Mouse (Mus musculus): ENCODE data around the gene Mag.
"Not testable (repeated sequence)": the region's sequence is repeated elsewhere in the genome, so short reads cannot be mapped to it uniquely, and the experiment has no call there.

Mag gene

GRCm38 (mm10) chr7:30935422-30936099 lies 20.9 kb upstream of the Mag start:
- not testable (repeated sequence) for DNase-seq

DNA sequence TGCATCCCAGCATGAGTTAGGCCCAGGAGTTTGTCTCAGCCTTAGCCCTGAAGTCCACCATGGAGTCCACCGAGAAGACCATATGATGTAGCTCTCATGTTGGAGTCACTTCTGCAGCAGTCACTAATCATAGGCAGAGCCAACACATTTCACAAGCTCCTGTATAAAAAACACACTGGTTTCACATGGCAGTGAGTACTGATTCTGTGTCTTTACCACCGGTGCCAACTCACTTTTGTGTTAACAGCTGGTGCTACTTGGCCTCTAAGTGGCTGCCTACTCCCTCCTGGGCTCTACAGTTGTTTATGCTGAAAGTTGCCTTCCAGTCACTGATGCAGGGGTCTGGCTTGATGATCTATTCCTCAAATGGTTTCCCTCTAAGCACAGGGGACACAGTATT lies 9.9 kb upstream of the Mag start, which contains the start of gene Hamp2:
Gene Hamp2, minus strand, starts transcription at position 101 of the 400 bp plus-strand sequence.
- not testable (repeated sequence) for DNase-seq

DNA sequence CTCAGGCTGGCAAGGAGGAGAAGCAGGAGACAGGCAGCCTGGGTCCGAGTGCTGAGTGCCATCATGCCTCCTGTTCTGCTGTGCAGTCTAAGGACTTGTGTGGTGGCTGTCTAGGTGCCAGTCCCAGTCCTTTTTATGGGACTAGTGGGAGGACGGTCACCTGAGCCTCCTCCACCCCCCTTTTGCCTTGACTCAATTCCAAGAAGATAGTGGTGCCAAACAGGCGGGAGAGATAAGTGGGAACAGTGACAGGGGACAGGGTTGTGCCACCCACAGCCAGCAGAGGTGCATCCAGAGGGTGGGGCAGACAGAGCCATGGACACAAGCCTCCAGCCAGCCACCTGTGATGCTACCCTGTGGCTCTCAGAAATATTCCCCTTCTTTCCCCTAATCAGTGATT lies 9.4 kb upstream of the Mag start:
- no peak for DNase-seq

DNA sequence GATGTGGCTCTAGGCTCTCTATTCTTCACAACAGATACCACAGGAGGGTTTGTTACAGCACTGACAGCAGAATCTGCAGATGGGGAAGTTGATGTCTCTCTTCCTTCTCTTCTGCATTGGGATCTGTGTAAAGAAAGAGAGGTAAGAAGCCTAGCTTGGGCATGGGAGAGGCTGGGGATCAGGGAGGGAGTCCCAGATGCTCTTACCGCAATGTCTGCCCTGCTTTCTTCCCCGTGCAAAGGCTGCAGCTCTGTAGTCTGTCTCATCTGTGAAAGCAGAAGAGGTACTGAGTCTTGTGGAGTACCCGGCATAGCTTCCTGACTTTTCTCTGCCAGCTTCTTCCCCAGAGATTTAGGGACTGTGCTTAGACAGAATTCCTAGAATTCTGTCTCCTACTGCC lies 7.8 kb upstream of the Mag start:
- not testable (repeated sequence) for DNase-seq

DNA sequence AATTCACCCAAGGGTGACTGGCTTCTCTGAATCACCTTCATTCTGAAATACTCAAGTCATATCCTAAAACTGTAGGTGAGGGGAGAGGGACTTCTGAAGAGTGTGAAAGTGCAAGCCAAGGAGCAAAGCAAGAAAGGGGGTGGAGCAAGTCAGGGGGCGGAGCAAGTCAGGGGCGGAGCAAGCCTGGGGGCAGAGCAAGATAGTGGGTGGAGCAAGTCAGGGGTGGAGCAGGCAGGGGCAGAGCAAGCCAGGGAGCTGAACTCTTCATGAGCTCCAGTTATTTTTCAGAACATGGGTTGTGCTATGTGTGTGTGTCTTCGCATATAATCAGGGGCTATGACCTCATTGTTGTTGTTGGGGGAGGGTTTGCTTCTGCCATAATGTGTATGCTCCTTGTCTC lies 5.5 kb upstream of the Mag start:
- DNase-seq, result no peak

GRCm38 (mm10) chr7:30917219-30917618 lies 2.5 kb upstream of the Mag start:
- no peak for DNase-seq

DNA sequence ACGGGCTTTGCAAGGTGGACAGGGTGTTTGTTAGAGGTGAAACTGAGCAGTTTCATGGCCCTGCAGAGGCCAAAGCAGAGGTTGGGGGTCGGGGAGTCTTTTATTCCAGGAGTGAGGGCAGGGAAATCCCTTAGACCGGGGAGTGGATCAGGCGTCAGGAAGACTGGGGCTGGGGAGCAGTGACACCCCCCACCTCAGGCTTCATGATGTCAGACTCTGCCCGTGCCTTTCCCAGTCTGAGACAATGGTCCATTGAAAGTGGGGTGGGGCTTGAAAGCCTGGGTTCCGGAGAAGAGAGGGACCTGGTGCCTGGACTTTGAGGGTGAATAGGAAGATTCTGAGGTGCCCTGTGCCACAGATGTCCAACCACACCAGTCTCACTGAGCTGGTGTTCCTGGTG lies 2.0 kb upstream of the Mag start:
- no peak for DNase-seq

GRCm38 (mm10) chr7:30909773-30910172 lies 4.9 kb downstream of the Mag start:
- no peak for DNase-seq

DNA sequence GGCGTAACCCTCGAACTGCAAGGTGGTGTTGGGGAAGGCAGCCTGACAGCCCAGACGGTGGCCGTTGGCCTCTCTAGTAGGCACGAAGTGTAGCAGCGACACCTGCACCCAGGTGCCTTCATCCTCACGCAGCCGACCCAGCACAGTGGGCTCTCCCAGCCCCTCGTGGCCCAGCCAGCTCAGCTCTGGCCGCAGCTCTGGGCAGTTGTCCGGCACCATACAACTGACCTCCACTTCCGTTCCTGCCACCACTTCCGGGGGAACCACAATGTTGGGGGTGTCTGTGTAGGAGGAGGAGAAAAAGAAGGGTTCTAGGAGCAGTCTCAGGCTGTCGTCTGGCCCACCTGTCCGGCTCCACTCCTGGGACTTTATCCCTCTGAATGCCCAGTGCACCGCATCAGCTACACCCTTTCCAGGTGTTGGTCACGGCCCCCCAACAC lies 5.7 kb downstream of the Mag start:
- no peak for DNase-seq

DNA sequence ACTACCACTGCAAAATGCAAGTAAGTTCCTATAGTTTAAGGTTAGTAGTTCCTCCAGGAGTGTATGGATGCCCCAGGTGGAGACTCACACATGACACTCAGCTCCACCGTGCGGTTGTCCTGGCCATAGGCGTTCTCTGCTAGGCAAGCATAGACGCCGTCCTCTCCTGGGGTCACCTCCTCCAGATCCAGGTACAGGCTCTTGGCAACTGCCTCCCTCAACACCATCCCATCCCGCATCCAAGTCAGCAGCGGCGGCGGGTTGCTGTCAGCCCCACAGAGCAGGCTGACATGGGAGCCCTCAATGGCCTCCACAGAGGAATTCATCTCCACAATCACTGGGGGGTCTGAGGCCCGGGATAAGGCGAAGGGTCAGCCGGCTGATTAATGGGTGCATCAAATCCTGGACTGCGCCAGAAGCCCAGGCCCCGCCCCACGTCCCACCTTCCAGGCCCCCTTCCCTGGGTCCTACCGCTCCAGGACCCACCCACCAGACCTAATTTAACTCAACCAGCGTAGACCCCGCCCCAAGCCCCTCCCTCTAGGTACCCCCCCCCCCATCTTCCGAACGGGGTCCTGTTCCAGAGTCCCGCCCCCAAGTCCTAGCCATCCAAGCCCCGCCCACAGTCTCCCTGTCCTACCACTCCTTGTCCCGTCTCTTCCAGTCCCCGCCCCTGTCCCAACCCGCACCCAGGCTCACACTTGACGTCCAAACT lies 6.2 kb downstream of the Mag start:
- DNase-seq, result no peak

DNA sequence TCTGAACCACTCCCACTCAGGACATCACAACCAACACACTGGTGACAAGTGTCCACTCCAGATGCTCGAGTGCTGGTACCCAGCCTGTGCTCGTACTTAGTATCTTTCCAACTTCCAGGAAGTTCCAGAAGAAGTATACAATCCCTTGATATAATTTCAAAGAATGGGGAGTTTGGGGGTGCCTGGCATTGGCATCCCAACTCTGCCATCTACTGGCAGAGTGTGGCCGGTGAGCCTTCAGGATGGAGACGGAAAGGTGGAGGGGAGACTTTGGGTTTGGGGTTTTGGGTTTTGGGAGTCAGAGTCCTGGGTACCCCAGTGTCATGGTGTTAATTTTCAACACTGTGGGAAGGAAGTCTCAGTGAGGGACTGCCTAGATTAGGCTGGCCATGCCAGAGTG lies 10.6 kb downstream of the Mag start:
- peak; percentile 46 to 68 for DNase-seq

GRCm38 (mm10) chr7:30895217-30895616 lies 19.5 kb downstream of the Mag start:
- DNase-seq, result no peak

- DNase-seq, result no peak
These were observed 22.2 kb downstream of the Mag start for GRCm38 (mm10) chr7:30892515-30892914.

DNA sequence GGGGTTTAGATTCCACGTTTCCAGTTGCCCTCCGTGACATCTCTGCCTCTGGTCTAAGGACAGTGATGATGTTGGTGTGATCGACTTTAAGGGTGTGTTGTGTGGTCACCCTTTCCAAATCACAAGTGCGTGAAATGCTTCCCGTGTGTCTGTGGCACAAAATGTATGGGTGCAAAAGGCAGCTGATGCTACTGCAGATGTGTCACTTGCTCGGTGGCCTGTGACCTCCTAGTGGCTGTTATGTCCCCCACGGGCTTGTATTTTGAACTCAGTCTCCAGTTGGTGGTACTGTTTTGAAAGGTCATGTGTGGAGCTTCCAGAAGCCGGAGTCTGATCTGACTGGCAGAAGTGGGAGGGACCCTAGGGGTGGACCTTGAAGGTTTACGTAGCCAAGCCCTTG lies 22.9 kb downstream of the Mag start:
- DNase-seq, result no peak

- DNase-seq, result no peak
These were observed 24.0 kb downstream of the Mag start for GRCm38 (mm10) chr7:30890681-30891080.

GRCm38 (mm10) chr7:30888786-30889185 lies 25.9 kb downstream of the Mag start:
- no peak for DNase-seq

DNA sequence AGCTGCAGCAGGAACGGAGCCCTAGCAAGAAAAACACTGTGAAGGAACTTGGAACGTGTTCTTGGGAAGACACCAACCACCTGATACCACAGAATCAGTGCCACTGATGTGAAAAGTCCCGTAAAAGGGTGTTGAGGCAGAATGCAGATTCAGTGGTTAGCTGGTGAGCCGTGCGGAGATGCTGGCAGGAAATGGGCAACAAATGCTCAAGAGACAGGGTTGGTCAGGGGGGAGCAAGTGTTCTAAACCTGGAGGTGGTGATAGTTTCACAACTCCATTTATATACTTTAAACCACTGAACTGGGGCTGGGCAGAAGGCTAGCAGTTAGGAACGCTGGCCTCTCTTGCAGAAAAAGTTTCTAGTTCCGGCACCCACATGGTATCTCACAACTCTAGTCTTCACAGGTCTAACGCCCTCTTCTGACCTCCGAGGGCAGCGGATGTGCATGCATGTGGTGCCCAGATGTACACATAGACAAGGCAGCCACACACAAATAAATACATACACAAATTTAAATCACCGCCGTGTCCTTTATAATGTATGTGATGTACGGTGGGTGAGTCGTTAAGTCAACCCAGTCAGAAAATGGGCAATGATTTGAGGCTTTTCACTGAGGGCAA lies 27.0 kb downstream of the Mag start:
- peak; percentile 57 to 75 for DNase-seq

DNA sequence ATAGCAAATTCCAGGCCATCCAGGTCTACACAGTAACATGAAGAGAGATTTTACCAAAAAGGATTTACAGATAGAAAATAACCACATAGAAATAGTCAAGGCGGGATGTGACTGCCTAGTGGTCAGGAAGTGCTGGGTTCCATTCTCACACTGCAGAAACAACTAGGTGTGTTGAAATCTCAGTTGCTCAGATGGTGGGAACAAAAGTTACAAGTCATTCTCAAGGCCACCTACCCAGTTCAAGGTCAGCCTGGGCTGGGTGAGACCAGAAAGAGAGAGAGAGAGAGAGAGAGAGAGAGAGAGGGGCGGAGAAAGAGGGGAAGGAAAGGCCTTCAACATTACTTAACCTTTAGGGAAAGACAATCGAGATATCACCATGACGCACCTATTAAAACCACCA lies 27.8 kb downstream of the Mag start:
- no peak for DNase-seq

- DNase-seq, result no peak
These were observed 30.6 kb downstream of the Mag start for GRCm38 (mm10) chr7:30884047-30884446.

DNA sequence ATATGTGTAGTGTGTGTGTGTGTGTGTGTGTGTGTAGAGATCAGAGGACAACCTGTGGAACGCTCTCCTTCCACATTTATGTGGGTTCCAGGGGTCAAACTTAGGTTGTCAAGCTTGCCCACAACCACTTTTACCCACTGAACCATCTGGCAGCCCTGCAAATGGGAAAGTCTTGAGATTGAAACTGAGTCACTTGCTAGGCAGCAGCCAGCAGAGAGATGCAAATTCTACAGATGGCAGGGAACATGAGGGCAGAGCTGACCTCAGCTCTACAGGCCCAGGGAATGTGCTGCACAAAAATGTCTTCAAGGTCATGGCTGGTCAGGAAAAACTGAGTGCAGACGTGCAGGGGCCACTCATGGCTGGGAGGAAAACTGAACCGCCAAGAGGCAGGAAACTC lies 33.3 kb downstream of the Mag start:
- DNase-seq, result no peak

DNA sequence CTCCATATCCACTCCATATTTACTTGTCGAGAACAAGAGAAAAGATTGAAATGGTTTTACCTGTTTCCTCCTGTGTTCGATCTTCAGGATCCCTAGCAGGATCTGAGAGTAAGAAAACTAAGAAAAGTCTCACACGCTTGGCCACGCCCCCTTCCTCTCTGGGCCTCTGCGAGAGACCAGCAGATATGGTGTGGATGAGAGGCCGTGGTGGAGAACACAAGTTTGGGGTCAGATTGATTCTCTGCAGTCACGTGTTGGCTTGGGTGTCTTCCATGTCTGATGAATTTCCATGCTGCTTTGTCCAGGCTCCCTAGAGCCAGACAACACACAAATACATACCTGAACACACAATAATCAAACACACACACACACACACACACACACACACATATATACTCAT lies 34.5 kb downstream of the Mag start, which contains the start of gene Cd22:
Gene Cd22, minus strand, starts transcription at position 167 of the 400 bp plus-strand sequence.
- DNase-seq, result peak; percentile 69 to 77

DNA sequence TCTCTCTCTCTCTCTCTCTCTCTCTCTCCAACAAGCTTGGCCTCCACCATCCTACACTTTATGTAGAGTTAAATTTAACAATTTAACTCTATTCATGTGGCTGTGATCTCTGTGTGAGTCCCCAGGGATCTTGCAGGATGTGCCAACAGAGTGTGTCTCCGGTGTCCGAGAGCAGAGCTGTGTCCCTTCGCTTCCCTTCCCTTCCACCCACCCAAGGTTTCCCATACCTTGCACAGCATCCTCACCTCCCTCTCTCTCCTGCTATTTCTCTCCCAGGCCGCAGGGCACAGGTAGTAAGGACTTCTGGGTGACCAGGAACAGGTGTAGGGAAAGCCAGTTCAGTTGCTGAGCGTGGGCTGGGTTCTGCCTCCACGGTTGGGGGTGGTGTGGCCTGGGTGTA lies 35.7 kb downstream of the Mag start:
- peak; percentile 50 to 52 for DNase-seq

DNA sequence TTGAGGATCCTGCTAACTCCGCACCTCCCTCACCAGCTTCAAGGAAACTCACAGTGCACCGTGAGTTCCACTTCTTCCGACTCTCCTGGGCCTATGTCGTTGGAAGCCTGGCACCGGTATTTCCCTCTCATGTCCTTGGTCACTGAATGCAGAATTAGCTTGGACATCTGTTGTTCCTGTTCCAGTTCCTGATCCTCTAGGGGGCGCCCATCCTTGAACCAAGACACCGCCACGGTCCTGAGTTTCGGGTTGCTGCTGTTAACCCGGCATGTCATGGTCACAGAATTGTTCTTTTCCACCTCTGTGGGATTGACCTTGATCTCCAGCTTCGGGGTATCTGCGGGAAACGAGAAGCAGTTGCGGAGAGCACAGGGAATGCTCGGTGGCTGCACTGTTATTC lies 41.6 kb downstream of the Mag start:
- peak; percentile 59 to 83 for DNase-seq

- DNase-seq, result no peak
These were observed 51.3 kb downstream of the Mag start for GRCm38 (mm10) chr7:30863386-30863785.

Data from spleen, adult 18-20 months (tissue).